Mouse (Mus musculus) thymus, adult 2 months (tissue): ENCODE measurements around the gene Eya2. TPM values are rescaled to one million over a fixed set of nuclear protein-coding genes. Genes with fewer than 3 reads are reported as not detected.
"Not testable (repeated sequence)": the region's sequence is repeated elsewhere in the genome, so short reads cannot be mapped to it uniquely, and the experiment has no call there.

ENCODE experiments used
- DNase-seq: peaks from one replicate; pipeline ENCODE4 v3.0.0; 2021
- H3K27ac ChIP-seq: fragments of 200-500 bp; 2 replicates; pipeline ENCODE4 v1.5.1; 2012; ENCODE audit warnings: low read length, control low read depth; ENCODE audit not compliant: control insufficient read depth, insufficient read depth
- H3K27me3 ChIP-seq: fragments of 200-500 bp; 2 replicates; pipeline ENCODE4 v1.6.1; 2012; ENCODE audit warnings: mild to moderate bottlenecking, low read length, moderate library complexity, mixed read lengths; ENCODE audit not compliant: control insufficient read depth, insufficient read depth
- H3K36me3 ChIP-seq: fragments of 200-500 bp; 2 replicates; pipeline ENCODE4 v1.6.1; 2012; ENCODE audit warnings: mild to moderate bottlenecking, low read length, moderate library complexity; ENCODE audit not compliant: control insufficient read depth, insufficient read depth
- H3K4me1 ChIP-seq: fragments of 200-500 bp; replicated peaks from 2 replicates; pipeline ENCODE4 v1.6.1; 2012; ENCODE audit warnings: low read length; ENCODE audit not compliant: control insufficient read depth, insufficient read depth
- H3K4me3 ChIP-seq: fragments of 200-500 bp; 2 replicates; pipeline ENCODE4 v1.5.1; 2012; ENCODE audit warnings: mild to moderate bottlenecking, low read length, control low read depth, moderate library complexity; ENCODE audit not compliant: control insufficient read depth, insufficient read depth
- CTCF ChIP-seq: fragments of 200-500 bp; IDR thresholded peaks from 2 replicates; pipeline ENCODE4 v1.5.1; 2012; ENCODE audit warnings: mild to moderate bottlenecking, control low read depth, low read length, moderate library complexity, borderline replicate concordance; ENCODE audit not compliant: control insufficient read depth, poor library complexity, insufficient read depth; ENCODE audit errors: extremely low read depth
- POLR2A ChIP-seq: fragments of 200-500 bp; IDR thresholded peaks from 2 replicates; pipeline ENCODE4 v1.6.1; 2012; ENCODE audit warnings: mild to moderate bottlenecking, low read length, control low read depth, moderate library complexity; ENCODE audit not compliant: control insufficient read depth, poor library complexity, insufficient read depth; ENCODE audit errors: extremely low read depth
- WGBS: fragments of 180-500 bp; shearing (Covaris S2); methylation state at CpG from one replicate; pipeline ENCODE4 v1.1.7; 2018; 5-methylcytosine and 5-hydroxymethylcytosine counted together
- polyA plus RNA-seq: library from polyadenylated mRNA; depleted of rRNA; stranded (reverse); fragments of >200 nt; gene quantifications from 2 replicates; pipeline ENCODE4 v1.2.3, GENCODE M21; 2012

The Eya2 gene
- polyA plus RNA-seq, 1 experiment = 85.9 TPM

DNA sequence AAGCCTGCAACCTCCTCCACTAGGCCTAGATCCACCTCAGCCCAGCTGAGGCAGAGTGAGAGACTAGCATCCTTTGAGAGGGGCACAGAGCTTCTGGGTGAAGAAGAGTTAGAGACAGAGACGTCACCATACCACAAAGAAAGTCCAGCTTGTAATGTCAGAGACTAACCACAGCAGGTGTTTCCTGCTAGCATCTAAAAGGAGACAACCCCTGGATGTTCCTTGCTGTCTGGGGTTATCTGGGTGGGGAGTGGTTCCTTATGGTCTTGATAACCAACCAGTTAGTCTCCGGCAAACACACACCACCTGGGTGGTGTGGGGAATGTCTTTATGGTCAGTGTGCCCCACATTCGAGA, 198.4 kb downstream of the Eya2 start:
- Histone ChIP-seq H3K4me3 (no peak overlapping the region), H3K4me1 (peaks cover 27% of the 10 kb centered on the region), H3K36me3 (peaks cover 23% of the 10 kb centered on the region), H3K27ac (peak overlapping the region; percentile 91), H3K27me3 (no peaks in the 10 kb centered on the region)
- TF ChIP-seq POLR2A (no peak), CTCF (no peak)
- WGBS = 2% methylated on average over 3 of the region's 3 CpGs
- DNase-seq = peak; percentile 16

DNA sequence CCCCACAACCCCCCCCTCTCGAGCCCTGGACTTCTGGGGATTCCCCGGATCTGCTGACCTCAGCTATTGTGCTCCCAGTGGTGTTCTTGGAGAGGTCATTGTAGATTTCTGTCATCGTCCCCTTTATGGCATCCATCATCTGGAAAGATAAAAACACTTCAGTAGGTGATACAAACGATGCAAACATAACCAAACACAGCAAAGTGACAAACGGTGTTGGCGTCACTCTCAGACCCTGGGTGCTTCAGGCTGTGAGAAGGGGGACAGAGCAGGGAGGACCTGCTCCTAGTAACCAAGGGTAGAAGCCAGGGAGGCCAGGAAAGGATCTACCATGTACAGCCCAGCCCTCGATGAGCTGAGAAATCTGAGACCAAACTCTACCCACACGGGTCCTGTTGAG, 203.0 kb downstream of the Eya2 start:
- H3K4me1 ChIP-seq = peaks cover 16% of the 10 kb centered on the region
- peaks cover 15% of the 10 kb centered on the region for H3K36me3 ChIP-seq
- H3K4me3 ChIP-seq = no peak overlapping the region
- H3K27ac ChIP-seq = no peak overlapping the region
- WGBS = 95% methylated on average over 8 of the region's 8 CpGs
- H3K27me3 ChIP-seq = no peaks in the 10 kb centered on the region
- DNase-seq = no peak
- TF ChIP-seq CTCF = no peak

DNA sequence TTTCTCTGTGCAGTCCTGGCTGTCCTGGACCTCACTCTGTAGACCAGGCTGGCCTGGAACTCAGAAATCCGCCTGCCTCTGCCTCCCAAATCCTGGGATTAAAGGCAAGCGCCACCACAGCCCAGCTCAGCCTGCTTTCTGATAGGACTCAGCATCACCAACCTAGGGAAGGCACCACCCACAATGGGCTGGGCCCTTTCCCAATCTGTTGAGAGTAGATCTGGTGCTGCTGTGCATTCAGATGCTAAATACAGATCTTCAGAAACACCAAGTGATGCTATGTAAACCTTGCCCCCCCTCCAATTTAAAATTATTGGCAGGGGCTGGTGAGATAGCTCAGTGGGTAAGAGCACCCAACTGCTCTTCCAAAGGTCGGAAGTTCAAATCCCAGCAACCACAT, 205.3 kb downstream of the Eya2 start:
- H3K4me1 ChIP-seq, H3K27ac ChIP-seq, H3K27me3 ChIP-seq, H3K4me3 ChIP-seq, DNase-seq: not testable (repeated sequence)
- 98% methylated on average over 3 of the region's 3 CpGs for WGBS
- peaks cover 21% of the 10 kb centered on the region for H3K36me3 ChIP-seq

DNA sequence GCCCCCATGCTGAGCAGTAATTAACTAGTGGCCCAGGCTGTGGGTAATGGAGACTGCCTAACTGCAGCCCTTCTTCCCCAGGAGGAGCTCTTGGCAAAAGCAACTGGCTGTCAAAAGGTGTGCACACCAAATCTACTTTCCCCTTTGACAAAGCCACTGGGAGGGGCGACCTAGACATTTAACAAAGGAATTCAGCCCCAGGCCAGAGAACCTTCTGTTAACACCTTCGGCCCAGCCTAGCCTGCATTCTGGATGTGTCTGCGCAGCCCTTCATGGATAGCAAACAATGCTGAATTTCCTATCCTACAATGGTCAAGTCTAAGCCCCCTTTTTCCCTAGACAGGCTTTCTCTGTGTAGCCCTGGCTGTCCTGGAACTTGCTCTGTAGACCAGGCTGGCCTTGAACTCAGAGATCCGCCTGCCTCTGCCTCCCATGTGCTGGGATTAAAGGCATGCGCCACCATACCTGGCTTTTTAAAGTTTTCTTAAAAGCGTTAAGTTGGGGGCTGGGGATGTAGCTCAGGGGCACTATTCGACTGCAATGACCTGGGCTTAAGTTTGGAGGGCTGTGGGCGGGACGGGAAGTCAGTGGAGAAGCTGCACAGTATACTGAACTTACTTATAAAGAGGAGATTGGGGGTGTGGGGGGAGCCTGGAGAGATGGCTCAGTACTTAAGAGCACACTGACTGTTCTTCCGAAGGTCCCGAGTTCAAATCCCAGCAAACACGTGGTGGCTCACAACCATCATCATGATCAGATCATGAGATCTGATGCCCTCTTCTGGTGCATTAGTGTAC, 213.5 kb downstream of the Eya2 start:
- Histone ChIP-seq H3K27me3 (no peaks in the 10 kb centered on the region), H3K27ac (no peak overlapping the region), H3K36me3 (peaks cover 33% of the 10 kb centered on the region), H3K4me3 (no peak overlapping the region), H3K4me1 (no peaks in the 10 kb centered on the region)
- WGBS = 97% methylated on average over 12 of the region's 12 CpGs
- DNase-seq = no peak
- TF ChIP-seq CTCF = no peak
- TF ChIP-seq POLR2A = no peak

DNA sequence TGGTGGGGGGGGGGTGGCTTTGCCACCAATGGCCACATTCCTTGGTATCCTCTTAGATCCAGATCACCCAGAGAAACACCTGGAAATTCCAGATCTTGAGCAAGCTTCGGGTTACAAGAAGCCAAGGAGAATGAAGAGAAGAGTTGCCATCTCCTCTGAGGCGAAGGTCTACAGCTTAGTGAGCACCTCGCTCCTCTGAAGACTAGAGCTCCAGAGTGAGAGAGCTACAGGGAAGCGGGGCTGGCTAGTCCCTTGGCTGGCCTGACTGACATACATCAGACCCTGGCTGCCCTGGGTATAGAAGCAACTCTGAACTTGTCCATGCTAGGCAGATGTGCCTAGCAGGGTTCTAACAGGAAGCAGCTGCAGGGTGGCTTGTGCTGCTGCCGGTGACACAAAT, 214.3 kb downstream of the Eya2 start:
- Histone ChIP-seq H3K27me3 (no peaks in the 10 kb centered on the region), H3K4me1 (no peaks in the 10 kb centered on the region), H3K27ac (no peak overlapping the region), H3K4me3 (no peak overlapping the region), H3K36me3 (peaks cover 37% of the 10 kb centered on the region)
- 89% methylated on average over 5 of the region's 5 CpGs for whole genome bisulfite sequencing
- DNase-seq = no peak
- TF ChIP-seq POLR2A (no peak), CTCF (no peak)

DNA sequence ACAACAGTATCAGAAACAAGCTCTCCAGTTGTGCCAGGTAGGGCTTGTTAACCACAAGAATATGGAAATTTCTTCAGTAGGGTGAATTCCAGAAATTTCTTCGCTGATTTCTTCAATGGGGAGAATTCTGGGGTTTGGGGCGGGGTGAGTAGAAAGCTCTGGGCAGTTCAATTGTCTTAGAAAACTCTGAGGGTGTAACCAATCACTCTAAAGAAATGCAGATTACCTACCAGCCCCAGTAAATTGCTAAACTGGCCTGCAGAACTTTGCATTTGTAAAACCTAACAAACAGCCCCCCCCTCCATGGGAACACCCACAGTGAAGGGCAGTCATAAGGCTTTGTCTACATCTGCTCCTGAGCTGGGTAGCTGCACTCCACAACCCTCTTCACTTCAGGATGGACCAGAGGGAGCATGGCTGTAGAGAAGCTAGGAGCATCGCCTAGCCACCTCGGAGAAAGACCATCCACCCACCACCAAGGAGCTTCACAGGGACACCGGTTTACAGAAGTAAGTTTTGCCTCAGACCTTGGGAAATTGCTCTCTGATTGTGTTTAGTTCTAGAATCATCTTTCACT, 215.2 kb downstream of the Eya2 start:
- DNase-seq = no peak
- TF ChIP-seq POLR2A (no peak), CTCF (no peak)
- no peak overlapping the region for H3K27ac ChIP-seq
- no peaks in the 10 kb centered on the region for H3K27me3 ChIP-seq
- 98% methylated on average over 5 of the region's 5 CpGs for WGBS
- H3K4me3 ChIP-seq = no peak overlapping the region
- no peaks in the 10 kb centered on the region for H3K4me1 ChIP-seq
- peaks cover 37% of the 10 kb centered on the region for H3K36me3 ChIP-seq

DNA sequence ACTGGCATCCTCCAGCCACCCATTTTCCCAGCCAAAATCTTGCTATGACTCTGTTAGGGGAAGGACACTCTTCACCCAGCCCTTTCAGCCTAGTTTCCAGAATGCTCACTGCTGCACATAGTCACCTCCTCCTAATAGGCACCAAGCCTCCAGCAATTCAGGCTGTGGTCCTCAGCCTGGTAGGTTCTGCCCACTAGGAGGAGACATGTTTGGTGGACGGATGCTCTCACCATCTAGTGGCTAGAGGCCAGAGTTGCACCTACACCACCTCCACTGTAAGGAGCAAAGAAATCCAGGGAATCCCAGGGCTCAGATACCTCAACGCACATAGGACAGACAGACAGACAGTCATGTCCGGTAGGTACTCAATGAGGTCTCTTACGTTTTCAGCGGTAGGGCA, 216.7 kb downstream of the Eya2 start:
- TF ChIP-seq POLR2A (no peak), CTCF (no peak)
- peak; percentile 62 for DNase-seq
- Histone ChIP-seq H3K4me3 (no peak overlapping the region), H3K4me1 (no peaks in the 10 kb centered on the region), H3K36me3 (peaks cover 38% of the 10 kb centered on the region), H3K27me3 (no peaks in the 10 kb centered on the region), H3K27ac (no peak overlapping the region)
- 89% methylated on average over 5 of the region's 5 CpGs for WGBS
